Mouse (Mus musculus): ENCODE data around the gene Orai1.
"Not testable (repeated sequence)": the region's sequence is repeated elsewhere in the genome, so short reads cannot be mapped to it uniquely, and the experiment has no call there.

The Orai1 gene

GRCm38 (mm10) chr5:123031312-123031711 lies 16.4 kb downstream of the Orai1 start:
- DNase-seq (ENCODE audit: extremely low read depth, low read depth, low spot score) = no peak

DNA sequence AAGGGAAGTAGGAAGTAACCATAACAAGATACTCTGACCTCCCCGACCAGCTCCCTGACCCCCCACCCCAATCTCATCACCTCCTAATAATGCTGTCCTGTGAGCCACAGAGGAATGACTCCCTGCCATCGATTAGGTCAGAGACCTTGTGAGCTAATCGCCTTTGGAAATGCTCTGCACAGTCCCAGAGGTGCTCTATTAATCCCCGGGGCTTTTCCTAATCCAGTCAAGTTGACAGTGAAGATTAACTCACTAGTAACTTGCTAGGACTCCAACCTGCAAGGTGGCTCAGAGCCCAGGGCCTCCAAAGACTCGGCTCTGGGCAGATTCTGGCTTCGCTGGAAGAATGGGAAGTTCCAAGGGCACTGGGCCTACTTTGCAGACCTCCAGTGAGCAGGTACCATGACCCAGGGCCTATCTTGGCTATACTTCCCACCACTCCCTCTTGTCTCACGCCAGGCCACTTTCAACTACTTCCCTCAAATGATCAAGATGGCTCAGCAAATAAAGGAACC lies 18.8 kb downstream of the Orai1 start:
- no peak for DNase-seq (ENCODE audit: extremely low read depth, low read depth, low spot score)

- no peak for DNase-seq (ENCODE audit: extremely low read depth, low read depth, low spot score)
These were observed 20.2 kb downstream of the Orai1 start for GRCm38 (mm10) chr5:123035089-123035488.

DNA sequence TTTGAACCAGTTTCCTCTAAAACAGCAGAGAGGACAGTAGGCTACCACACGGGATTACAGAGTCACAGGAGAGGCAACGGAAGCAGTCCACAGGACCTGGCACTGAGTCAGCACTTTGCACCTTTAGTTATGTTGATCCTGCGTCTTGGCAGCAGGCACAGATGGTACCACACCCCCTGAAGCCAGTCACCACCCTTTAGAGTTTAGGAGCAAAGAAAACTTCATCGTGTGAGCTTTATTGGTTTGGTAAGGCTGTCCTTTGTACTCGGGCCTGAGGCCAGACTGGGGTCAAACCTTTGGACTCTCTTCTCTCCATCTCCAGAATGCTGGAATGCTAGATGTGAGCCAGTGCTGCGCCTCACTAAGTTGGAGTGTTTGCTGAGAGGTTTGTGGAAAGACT lies 20.7 kb downstream of the Orai1 start:
- DNase-seq (ENCODE audit: extremely low read depth, low read depth, low spot score) = no peak

DNA sequence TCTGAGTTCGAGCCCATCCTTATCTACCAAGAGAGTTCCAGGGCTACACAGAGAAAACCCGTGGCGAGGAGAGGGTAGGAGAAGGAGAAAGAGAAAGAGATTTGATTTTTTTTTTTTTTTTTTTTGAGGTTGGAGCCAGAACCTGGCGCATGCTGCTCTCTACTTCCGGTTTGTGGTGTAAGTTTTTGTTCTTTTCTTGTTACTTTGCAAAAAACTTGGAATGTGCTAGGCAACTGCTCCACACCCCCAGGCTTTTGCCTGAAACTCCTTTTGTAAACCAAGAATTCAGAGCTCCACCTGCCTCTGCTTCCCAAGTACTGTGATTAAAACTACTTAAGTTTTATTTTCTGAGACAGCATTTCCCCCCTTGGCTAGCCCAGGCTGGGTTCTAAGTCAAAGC lies 23.2 kb downstream of the Orai1 start:
- DNase-seq (ENCODE audit: extremely low read depth, low read depth, low spot score) = no peak

- DNase-seq (ENCODE audit: extremely low read depth, low read depth, low spot score) = no peak
These were observed 24.4 kb downstream of the Orai1 start for GRCm38 (mm10) chr5:123039120-123039752.

DNA sequence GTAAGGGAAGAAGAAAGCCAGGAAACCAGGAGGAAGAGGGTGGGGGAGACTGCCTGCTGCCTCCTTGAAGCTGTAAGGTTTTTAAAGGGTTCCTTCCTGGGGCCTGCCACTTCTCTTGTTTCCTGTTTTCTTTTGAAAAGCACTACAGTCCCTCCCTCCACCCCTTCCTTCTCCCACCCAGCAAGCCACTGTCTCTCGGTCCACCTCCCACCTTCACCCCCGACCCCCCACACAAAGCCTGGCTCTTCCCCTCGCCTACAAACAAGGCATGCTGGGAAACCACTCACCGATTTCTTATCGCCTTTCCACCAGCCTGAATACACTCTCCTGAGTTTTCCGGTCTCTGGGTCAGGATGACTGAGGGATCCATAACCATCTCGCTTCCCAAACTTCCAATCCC lies 25.9 kb downstream of the Orai1 start:
- no peak for DNase-seq (ENCODE audit: extremely low read depth, low read depth, low spot score)

GRCm38 (mm10) chr5:123043856-123044255 lies 29.0 kb downstream of the Orai1 start:
- DNase-seq (ENCODE audit: extremely low read depth, low read depth, low spot score) = no peak

GRCm38 (mm10) chr5:123045561-123046295 lies 30.9 kb downstream of the Orai1 start:
- DNase-seq (ENCODE audit: extremely low read depth, low read depth, low spot score) = no peak

- DNase-seq (ENCODE audit: extremely low read depth, low read depth, low spot score) = no peak
These were observed 32.0 kb downstream of the Orai1 start, which contains the start of gene Morn3 for GRCm38 (mm10) chr5:123046916-123047315. Morn3 (minus strand) TSS chr5:123047016.

GRCm38 (mm10) chr5:123049271-123049670 lies 34.4 kb downstream of the Orai1 start:
- DNase-seq (ENCODE audit: extremely low read depth, low read depth, low spot score) = no peak

GRCm38 (mm10) chr5:123050918-123051317 lies 36.0 kb downstream of the Orai1 start:
- DNase-seq (ENCODE audit: extremely low read depth, low read depth, low spot score) = no peak

GRCm38 (mm10) chr5:123051736-123052135 lies 36.9 kb downstream of the Orai1 start:
- DNase-seq (ENCODE audit: extremely low read depth, low read depth, low spot score) = no peak

DNA sequence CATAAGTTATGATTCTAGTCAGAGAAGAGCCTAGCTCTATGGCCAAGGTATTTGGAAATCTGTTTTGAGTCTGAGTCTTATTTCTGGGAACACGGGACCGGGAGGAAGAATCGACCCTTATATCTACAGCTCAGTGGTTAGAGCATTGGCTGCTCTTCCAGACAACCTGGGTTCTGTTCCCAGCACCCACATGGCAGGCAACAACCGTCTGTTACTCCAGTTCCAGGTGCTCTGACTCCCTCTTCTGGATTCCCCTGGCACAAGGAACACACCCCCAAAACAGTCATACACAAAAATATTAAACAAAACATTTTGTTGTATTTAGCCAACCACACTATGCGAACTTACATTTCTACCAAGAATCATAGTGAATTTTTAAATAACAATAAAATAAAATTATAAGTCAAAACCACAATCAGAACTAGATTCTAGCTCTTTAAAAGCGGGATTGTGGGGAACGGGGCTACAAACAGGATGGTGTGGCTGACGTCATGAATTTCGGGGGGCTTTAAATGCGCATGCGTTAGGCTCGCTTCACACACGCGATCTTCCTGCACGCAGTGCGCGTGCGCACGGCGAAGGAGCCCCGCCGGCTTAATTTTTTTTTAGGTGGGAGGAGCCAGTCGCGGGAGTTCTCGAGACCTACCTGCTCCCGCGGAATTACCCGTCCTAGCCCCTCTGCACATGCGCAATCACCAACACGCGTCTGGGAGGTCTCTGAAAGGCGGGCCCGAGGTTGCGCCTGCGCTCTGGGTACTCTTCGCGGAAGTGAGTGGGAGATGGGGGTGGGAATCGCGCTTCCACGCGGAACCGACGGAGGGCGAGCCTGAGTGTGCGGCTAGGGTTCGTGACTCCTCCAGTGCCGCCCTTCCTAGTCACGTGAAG lies 42.7 kb downstream of the Orai1 start:
- DNase-seq (ENCODE audit: extremely low read depth, low read depth, low spot score) = peak; percentile 69

DNA sequence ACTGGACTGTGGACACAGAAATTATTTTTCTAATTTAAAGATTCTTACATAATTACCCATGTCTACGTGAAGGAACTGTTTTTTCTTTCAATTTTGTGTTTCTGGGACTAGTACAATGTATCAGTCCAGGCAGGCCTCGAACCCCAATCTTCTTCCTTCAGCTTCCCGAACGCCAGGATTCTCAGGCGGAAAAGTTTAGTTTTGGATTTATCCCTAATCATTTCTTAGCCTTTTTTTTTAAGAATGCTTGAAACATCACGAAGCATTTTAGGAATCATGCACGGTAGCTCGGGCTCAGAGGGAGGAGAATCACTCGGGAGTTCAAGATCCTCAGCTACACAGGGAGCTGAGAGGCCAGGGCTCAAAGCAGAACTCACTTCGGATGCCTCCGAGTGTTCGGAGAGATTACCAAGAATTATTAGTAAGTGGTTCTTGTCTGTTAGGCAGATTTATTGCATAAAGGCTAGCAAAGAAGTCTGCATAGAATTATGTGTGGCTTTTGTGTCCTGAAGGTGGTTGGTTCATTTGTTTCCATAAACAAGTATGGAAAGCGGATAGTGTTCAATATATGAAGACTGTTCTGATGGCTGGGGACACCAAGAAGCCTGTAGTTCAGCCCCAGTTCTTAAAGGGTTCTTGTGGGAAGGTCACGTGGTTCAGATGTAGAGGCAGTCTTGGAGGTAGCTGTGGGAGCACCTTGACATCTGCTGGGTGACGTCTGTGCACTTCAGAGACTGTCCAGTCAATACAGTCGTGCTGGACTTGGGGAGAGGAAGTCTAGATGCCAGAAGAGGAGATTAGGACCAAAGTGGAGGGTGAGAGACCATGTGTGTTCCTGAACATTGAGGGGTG lies 43.6 kb downstream of the Orai1 start:
- no peak for DNase-seq (ENCODE audit: extremely low read depth, low read depth, low spot score)

DNA sequence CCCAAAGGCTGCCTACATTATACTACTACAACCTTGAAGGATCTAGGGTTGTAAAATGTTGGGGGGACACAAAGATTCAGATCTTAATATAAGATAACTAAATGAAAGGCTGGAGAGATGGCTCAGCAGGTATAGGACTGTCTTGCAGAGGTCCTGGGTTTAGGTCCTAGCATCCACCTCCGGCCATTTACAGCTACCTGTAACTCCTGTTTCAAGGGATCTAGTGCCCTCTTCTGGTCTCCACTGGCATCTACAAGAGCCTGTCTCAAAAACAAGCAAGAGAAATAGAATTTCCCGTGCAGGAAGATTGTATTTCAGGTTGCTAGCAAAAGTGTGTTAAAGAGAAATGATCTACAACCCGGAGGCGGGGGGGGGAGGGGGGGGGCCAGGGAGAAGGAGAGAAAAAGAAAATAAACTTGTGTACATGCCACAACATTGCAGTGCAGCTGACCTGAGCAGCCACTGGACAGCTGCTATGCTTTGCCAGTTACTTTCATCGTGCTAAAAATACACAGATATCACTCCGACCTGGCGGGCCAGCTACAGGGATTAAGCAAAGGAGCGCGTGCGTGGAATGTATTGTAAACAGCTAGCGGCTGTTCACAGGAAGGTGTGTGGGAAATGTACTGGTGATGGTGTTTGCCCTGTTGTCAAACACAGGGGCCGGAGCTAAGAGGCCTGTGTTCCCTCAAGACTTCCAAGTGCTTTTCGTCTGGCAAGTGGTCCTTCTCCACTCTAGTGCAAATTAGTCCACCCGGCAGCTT lies 45.1 kb downstream of the Orai1 start:
- DNase-seq (ENCODE audit: extremely low read depth, low read depth, low spot score) = no peak

GRCm38 (mm10) chr5:123060706-123061401 lies 46.0 kb downstream of the Orai1 start:
- DNase-seq (ENCODE audit: extremely low read depth, low read depth, low spot score) = no peak

DNA sequence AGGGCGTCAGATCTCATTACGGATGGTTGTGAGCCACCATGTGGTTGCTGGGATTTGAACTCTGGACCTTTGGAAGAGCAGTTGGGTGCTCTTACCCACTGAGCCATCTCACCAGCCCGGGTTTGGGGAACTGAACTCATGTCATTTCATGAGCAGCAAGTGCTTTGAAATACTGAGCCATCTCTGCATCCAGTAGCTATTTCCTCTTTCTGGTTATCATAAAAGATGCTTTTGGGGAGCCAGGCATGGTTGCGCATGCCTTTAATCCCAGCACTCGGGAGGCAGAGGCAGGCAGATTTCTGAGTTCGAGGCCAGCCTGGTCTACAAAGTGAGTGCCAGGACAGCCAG lies 46.5 kb downstream of the Orai1 start:
- not testable (repeated sequence) for DNase-seq (ENCODE audit: extremely low read depth, low read depth, low spot score)

DNA sequence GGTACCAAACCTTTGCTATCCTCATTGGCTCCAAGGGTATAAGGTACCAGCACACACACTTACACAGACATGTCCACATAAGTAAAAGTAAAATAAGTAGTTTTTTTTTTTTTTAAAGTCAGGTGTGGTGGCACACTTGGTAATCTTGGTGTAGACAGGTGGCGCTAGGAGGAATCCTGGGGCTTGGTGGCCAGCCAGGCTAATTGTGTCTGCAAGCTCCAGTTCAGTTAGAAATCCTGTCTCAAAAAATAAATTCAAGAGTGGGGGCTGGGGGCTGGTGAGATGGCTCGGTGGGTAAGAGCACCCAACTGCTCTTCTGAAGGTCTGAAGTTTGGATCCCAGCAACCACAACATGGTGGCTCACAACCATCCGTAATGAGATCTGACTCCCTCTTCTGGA lies 48.3 kb downstream of the Orai1 start:
- no peak for DNase-seq (ENCODE audit: extremely low read depth, low read depth, low spot score)

All from fat pad, adult 2 months (tissue).